ENCODE assay signal across 23 mouse cellular contexts in genomic region chr11:86604289-86604688, GRCm38 (mm10). TPM values are rescaled to one million over a fixed set of nuclear protein-coding genes. Genes with fewer than 3 reads are reported as not detected.
DNase-seq lines count a peak whose midpoint lies in the region; TF ChIP-seq lines count a peak whose summit lies in the region.
"Had no signal": no experiment of that assay in that cellular context is flagged by ENCODE, and none has a peak within 500 bp of the region (broad histone marks: within the 10 kb centered on the region; RNA-seq: fewer than 3 reads in every experiment).

No protein-coding gene starts in this region.

- no peaks in the 10 kb centered on the region for H3K9me3 ChIP-seq in limb, embryonic 10.5 days (replicated peaks)
- H3K9me3 ChIP-seq: embryonic facial prominence, embryonic 15.5 days; neural tube, embryonic 12.5 days had no signal

- peak overlapping the region; percentile 67 for H3K4me2 ChIP-seq in myocyte (ENCODE audit: low read depth)
- H3K4me2 ChIP-seq: embryonic facial prominence, embryonic 15.5 days; heart, embryonic 13.5 days; hindbrain, embryonic 14.5 days; midbrain, embryonic 11.5 days; neural tube, embryonic 12.5 days had no signal

- H3ac ChIP-seq in myocyte (ENCODE audit: control insufficient read depth, insufficient read length) = no peak overlapping the region

- 94% methylated on average over 3 of the region's 3 CpGs for WGBS in spleen, adult 2 months
- WGBS in limb, embryonic 10.5 days = 93% methylated on average over 3 of the region's 3 CpGs

- TF ChIP-seq CTCF in gastrocnemius, adult 2 months (IDR thresholded peaks at IDR 0.05) = no peak
- TF ChIP-seq CTCF in spleen, adult 2 months (IDR thresholded peaks at IDR 0.05; ENCODE audit: extremely low read depth, insufficient read depth, insufficient read length, insufficient replicate concordance) = no peak
- TF ChIP-seq CTCF in left cerebral cortex, adult 2 months (IDR thresholded peaks at IDR 0.05) = no peak

- H3K27ac ChIP-seq in gastrocnemius, adult 2 months = 0 out of 2 replicates have a peak overlapping the region, but pooled peaks have one; percentile 20
- peak overlapping the region; percentile 22; the same call in 1 of the 2 replicates for H3K27ac ChIP-seq in spleen, adult 2 months (ENCODE audit: insufficient read depth, low read length)
- H3K27ac ChIP-seq in left cerebral cortex, adult 2 months = no peak overlapping the region
- H3K27ac ChIP-seq in limb, embryonic 10.5 days = no peak overlapping the region
- H3K27ac ChIP-seq: embryonic facial prominence, embryonic 15.5 days; heart, embryonic 13.5 days; hindbrain, embryonic 14.5 days; kidney, postnatal 0 days; liver, embryonic 14.5 days; neural tube, embryonic 12.5 days had no signal

- H3K27me3 ChIP-seq in spleen, adult 2 months (ENCODE audit: control insufficient read depth, insufficient read depth, low read length) = no peaks in the 10 kb centered on the region
- no peaks in the 10 kb centered on the region for H3K27me3 ChIP-seq in myocyte (ENCODE audit: control insufficient read depth, insufficient read depth, insufficient read length)
- no peaks in the 10 kb centered on the region for H3K27me3 ChIP-seq in limb, embryonic 10.5 days (ENCODE audit: low read depth, poor library complexity, severe bottlenecking)
- H3K27me3 ChIP-seq: embryonic facial prominence, embryonic 15.5 days; heart, embryonic 13.5 days; neural tube, embryonic 12.5 days; Patski had no signal

- no peak overlapping the region for H3K4me3 ChIP-seq in gastrocnemius, adult 2 months
- no peak overlapping the region for H3K4me3 ChIP-seq in spleen, adult 2 months (ENCODE audit: extremely low read depth, insufficient read depth, insufficient read length)
- no peak overlapping the region for H3K4me3 ChIP-seq in myocyte
- no peak overlapping the region for H3K4me3 ChIP-seq in left cerebral cortex, adult 2 months
- no peak overlapping the region for H3K4me3 ChIP-seq in limb, embryonic 10.5 days
- H3K4me3 ChIP-seq: embryonic facial prominence, embryonic 15.5 days; heart, embryonic 13.5 days; neural tube, embryonic 12.5 days had no signal

- H3K79me2 ChIP-seq in myocyte (ENCODE audit: control insufficient read depth, insufficient read depth) = peaks cover 37% of the 10 kb centered on the region

- intact Hi-C loops in gastrocnemius, adult 2 months (cut with DNase I) = no loop called here
- intact Hi-C loops in gastrocnemius, postnatal 36 days (cut with DNase I) = no loop called here
- intact Hi-C loops in left cerebral cortex, adult 2 months (cut with DNase I) = no loop called here

- no peaks in the 10 kb centered on the region; the same call in 1 of the 2 replicates for H3K36me3 ChIP-seq in spleen, adult 2 months (ENCODE audit: control insufficient read depth, insufficient read depth, low read length)
- H3K36me3 ChIP-seq in myocyte (ENCODE audit: control insufficient read depth, insufficient read depth) = peaks cover 25% of the 10 kb centered on the region
- H3K36me3 ChIP-seq in limb, embryonic 10.5 days = peaks cover 23% of the 10 kb centered on the region

- no peak for TF ChIP-seq POLR2A in spleen, adult 2 months (IDR thresholded peaks at IDR 0.05; ENCODE audit: low read depth, low read length)
- no peak for TF ChIP-seq POLR2A in myocyte (IDR thresholded peaks at IDR 0.05; ENCODE audit: insufficient read length, low read depth)

- DNase-seq in gastrocnemius, adult 2 months = no peak
- DNase-seq in gastrocnemius, postnatal 36 days = no peak
- DNase-seq in spleen, adult 2 months (ENCODE audit: low read depth in 1 of 2, low spot score in 2 of 2) = no peak
- DNase-seq in spleen, postnatal 36 days (ENCODE audit: low spot score in 2 of 2) = no peak
- DNase-seq in left cerebral cortex, adult 2 months (ENCODE audit: extremely low spot score in 1 of 2, low spot score in 2 of 2) = no peak
- DNase-seq in thymus, postnatal 14 days = no peak
- DNase-seq in limb, embryonic 10.5 days (ENCODE audit: low spot score) = no peak
- DNase-seq: adrenal gland, postnatal 10 days; cerebellum, adult 11-12 months; cerebellum, postnatal 25 days; kidney, adult 11 months; lung, postnatal 4 days; right cerebral cortex, adult 18-20 months; spleen, adult 18-20 months had no signal

- no peaks in the 10 kb centered on the region; the same call in 1 of the 2 replicates for H3K4me1 ChIP-seq in spleen, adult 2 months (ENCODE audit: control insufficient read depth, insufficient read depth, insufficient read length)
- no peaks in the 10 kb centered on the region for H3K4me1 ChIP-seq in limb, embryonic 10.5 days
- H3K4me1 ChIP-seq: embryonic facial prominence, embryonic 15.5 days; heart, embryonic 13.5 days; neural tube, embryonic 12.5 days had no signal

TF ChIP-seq in myocyte, 11 proteins besides CTCF, POLR2A, EP300 and RAD21:
- TF ChIP-seq TCF12 (IDR thresholded peaks at IDR 0.05; ENCODE audit: insufficient read depth, poor library complexity, severe bottlenecking) = no peak
- TF ChIP-seq USF1 (IDR thresholded peaks at IDR 0.05; ENCODE audit: low read depth) = peak; percentile 69

RNA-seq across cellular contexts. Expression of gene Tubd1, which starts 59.5 kb away (rescaled TPM):
- 1 to 10 TPM; 6.9 to 8.5 TPM for total RNA-seq in gastrocnemius, adult 2 months (2021)
- 1 to 10 TPM; 5.5 to 6.5 TPM for total RNA-seq in gastrocnemius, postnatal 36 days (2021)
- 2.1 and 2.2 TPM in 2 replicates for polyA plus RNA-seq in spleen, adult 2 months (2012; rRNA removed)
- polyA plus RNA-seq in myocyte (2012; fragmentation: generic; extraction: Trizol) = 6.6 TPM
- total RNA-seq in left cerebral cortex, adult 2 months (2021) = 1 to 10 TPM; 5.3 to 6.8 TPM
- polyA plus RNA-seq in limb, embryonic 10.5 days (2016; fragmentation: Nextera tagmentation; extraction: Ambion mirVana) = 9.8 and 10.8 TPM in 2 replicates

RNA-seq across cellular contexts. Expression of gene Rps6kb1, which starts 59.7 kb away (rescaled TPM):
- total RNA-seq in gastrocnemius, adult 2 months (2021) = 10 to 100 TPM; 21.1 to 22.3 TPM
- total RNA-seq in gastrocnemius, postnatal 36 days (2021) = 10 to 100 TPM; 19.4 to 22.6 TPM
- 5.4 and 5.9 TPM in 2 replicates for polyA plus RNA-seq in spleen, adult 2 months (2012; rRNA removed)
- polyA plus RNA-seq in myocyte (2012; fragmentation: generic; extraction: Trizol) = 13.0 TPM
- total RNA-seq in left cerebral cortex, adult 2 months (2021) = 10 to 100 TPM; 38.5 to 39.2 TPM
- 47.3 and 64.3 TPM in 2 replicates for polyA plus RNA-seq in limb, embryonic 10.5 days (2016; fragmentation: Nextera tagmentation; extraction: Ambion mirVana)

Comparison
In these comparisons a context has a peak if more than half of its experiments do, and no peak if none do; other contexts are left out.
1. H3K27ac ChIP-seq: peak in gastrocnemius, adult 2 months (single experiment) and spleen, adult 2 months (single experiment); none in left cerebral cortex, adult 2 months (single experiment) and limb, embryonic 10.5 days (single experiment).